Mouse (Mus musculus) intestine, embryonic 14.5 days (tissue): Measurements from ENCODE around the gene Acoxl. TPM values are rescaled to one million over a fixed set of nuclear protein-coding genes. Genes with fewer than 3 reads are reported as not detected.

Source experiments
- ATAC-seq: fragments of 200-750 bp; cut with Nextera tagmentation; replicated peaks from 2 replicates; pipeline ENCODE4 v1.8.0; 2017; ENCODE audit warnings: low read depth, moderate number of reproducible peaks, moderate TSS enrichment, moderate library complexity; ENCODE audit not compliant: low FRiP score, low TSS enrichment
- DNase-seq: peaks from one replicate; pipeline ENCODE4 v3.0.0-alpha.2; 2018; ENCODE audit warnings: low spot score
- H3K27ac ChIP-seq: fragments of 300-500 bp; sonication (generic); 2 replicates; pipeline ENCODE4 v1.5.1; 2014; ENCODE audit warnings: low read depth, mild to moderate bottlenecking, control low read depth
- H3K27me3 ChIP-seq: fragments of 300-500 bp; sonication (generic); replicated peaks from 2 replicates; pipeline ENCODE4 v1.6.1; 2014; ENCODE audit warnings: low read length, control low read depth; ENCODE audit not compliant: control insufficient read depth, insufficient read depth
- H3K36me3 ChIP-seq: fragments of 300-500 bp; sonication (generic); 2 replicates; pipeline ENCODE4 v1.6.1; 2014; ENCODE audit warnings: low read length, control low read depth; ENCODE audit not compliant: control insufficient read depth, insufficient read depth
- H3K4me1 ChIP-seq: fragments of 300-500 bp; sonication (generic); replicated peaks from 2 replicates; pipeline ENCODE4 v1.6.1; 2014; ENCODE audit warnings: low read length, control low read depth, mixed read lengths; ENCODE audit not compliant: control insufficient read depth, insufficient read depth
- H3K4me2 ChIP-seq: fragments of 300-500 bp; sonication (generic); 2 replicates; pipeline ENCODE4 v1.6.1; 2014; ENCODE audit warnings: low read length
- H3K4me3 ChIP-seq: fragments of 300-500 bp; sonication (generic); 2 replicates; pipeline ENCODE4 v1.5.1; 2014; ENCODE audit warnings: low read depth, low read length, control low read depth, mixed read lengths
- H3K9ac ChIP-seq: fragments of 300-500 bp; sonication (generic); 2 replicates; pipeline ENCODE4 v1.6.1; 2014; ENCODE audit warnings: mild to moderate bottlenecking, low read length
- H3K9me3 ChIP-seq: fragments of 300-500 bp; sonication (generic); 2 replicates; pipeline ENCODE4 v1.6.1; 2016; ENCODE audit warnings: low read length, control low read depth; ENCODE audit not compliant: control insufficient read depth
- WGBS: fragments of 180-500 bp; shearing (Covaris S2); extraction: QIAGEN DNeasy Blood & Tissue Kit; methylation state at CpG from one replicate; pipeline ENCODE4 v1.1.7; 2014; 5-methylcytosine and 5-hydroxymethylcytosine counted together
- polyA plus RNA-seq: library from polyadenylated mRNA; unstranded; fragments of >200 nt; fragmentation: Nextera tagmentation; extraction: Ambion mirVana; gene quantifications from 2 replicates; pipeline ENCODE4 v1.2.1, GENCODE M21; 2014

Acoxl gene
- polyA plus RNA-seq, 1 experiment from 2014 or later: 0.19 TPM

DNA sequence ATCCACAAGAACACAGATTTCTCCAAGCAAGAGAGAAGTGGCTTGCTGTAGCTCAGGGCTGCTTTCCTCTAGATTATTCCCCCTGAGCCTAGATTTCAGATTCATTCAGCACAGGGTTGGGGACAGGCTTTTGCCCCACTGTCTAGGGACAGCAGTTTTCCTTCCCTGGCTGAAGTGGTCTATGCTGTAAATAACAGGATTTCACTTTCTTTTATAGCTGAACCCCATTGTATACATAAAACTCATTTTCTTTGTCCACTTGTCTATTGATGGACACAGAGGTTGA lies 182.2 kb downstream of the Acoxl start:
- Histone ChIP-seq H3K9me3 (no peaks in the 10 kb centered on the region), H3K27ac (no peak overlapping the region), H3K9ac (no peak overlapping the region), H3K36me3 (no peaks in the 10 kb centered on the region), H3K4me1 (no peaks in the 10 kb centered on the region), H3K4me2 (no peak overlapping the region), H3K4me3 (no peak overlapping the region), H3K27me3 (0 out of 2 replicates have a peak, but pooled peaks cover 5% of the 10 kb centered on the region)
- ATAC-seq (no peak), DNase-seq (no peak)

DNA sequence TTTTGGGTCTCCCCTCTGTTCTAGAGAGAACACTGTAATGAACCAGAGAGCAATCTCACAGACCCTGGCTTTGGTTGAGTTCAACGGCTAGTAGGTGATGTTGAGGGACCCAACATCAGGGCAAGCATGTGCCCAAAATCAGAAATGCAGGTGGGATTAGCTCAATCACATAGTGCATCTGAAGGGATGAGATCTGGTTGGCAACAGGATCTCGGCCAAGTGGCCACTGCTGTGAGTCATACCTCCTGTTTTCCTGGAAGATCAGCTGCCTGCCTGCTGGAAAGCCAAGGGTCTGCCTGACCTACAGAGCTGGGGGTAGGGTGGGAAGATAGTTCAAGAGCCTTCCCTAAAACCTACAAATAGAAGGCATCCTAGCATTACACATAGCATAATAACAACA lies 185.2 kb downstream of the Acoxl start:
- Histone ChIP-seq H3K4me3 (no peak overlapping the region), H3K36me3 (no peaks in the 10 kb centered on the region), H3K4me2 (no peak overlapping the region), H3K27ac (no peak overlapping the region), H3K27me3 (0 out of 2 replicates have a peak, but pooled peaks cover 5% of the 10 kb centered on the region), H3K9me3 (no peaks in the 10 kb centered on the region), H3K4me1 (no peaks in the 10 kb centered on the region), H3K9ac (no peak overlapping the region)
- 88% methylated on average over 2 of the region's 2 CpGs for WGBS
- DNase-seq (no peak), ATAC-seq (no peak)

DNA sequence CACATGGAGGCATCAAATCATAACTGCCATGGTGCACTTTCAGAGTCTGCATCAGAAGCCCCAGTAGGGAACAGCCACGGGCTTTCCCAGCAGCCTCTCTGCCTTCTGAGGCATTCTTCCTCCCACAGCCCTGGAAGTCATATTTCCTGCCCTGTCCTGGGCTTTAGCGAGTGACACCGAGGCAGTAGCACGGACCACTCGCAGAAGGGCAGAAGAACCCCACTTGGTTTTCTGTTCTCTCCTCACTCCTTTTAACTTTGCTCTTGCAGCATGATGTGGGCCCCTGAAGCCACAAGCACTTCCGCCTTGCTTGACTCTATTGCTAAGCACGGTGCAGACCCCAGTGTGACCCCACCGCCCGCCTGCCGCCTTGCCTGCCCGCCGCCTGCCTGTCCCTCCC lies 189.0 kb downstream of the Acoxl start:
- ATAC-seq: no peak
- 74% methylated on average over 12 of the region's 12 CpGs for WGBS
- no peak overlapping the region for H3K4me3 ChIP-seq
- no peaks in the 10 kb centered on the region for H3K9me3 ChIP-seq
- no peaks in the 10 kb centered on the region for H3K36me3 ChIP-seq
- H3K27me3 ChIP-seq: no peaks in the 10 kb centered on the region
- no peak overlapping the region for H3K9ac ChIP-seq
- H3K27ac ChIP-seq: no peak overlapping the region
- DNase-seq: no peak
- H3K4me2 ChIP-seq: no peak overlapping the region
- no peaks in the 10 kb centered on the region for H3K4me1 ChIP-seq

DNA sequence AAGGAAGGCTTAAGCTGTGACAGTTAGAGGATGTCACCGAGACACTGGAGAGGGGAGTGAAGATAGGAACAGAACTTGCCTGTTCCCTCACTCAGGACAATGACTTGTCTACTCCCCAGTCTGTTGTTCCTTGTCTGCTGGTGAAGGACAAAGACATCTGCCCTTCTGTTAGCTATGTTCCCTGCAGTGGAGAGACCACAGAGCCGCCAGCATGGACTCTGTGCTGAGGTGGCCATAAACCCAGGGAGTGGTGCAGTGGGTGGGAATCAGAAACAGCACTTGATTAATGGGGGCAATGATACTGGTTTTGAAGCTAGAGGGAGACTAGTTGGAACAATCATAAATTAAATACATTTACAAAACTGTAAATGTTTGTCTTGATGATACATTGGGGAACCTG lies 191.3 kb downstream of the Acoxl start:
- no peak for ATAC-seq
- Histone ChIP-seq H3K4me1 (no peaks in the 10 kb centered on the region), H3K36me3 (no peaks in the 10 kb centered on the region), H3K9me3 (no peaks in the 10 kb centered on the region), H3K9ac (no peak overlapping the region), H3K27ac (no peak overlapping the region), H3K27me3 (no peaks in the 10 kb centered on the region), H3K4me3 (no peak overlapping the region), H3K4me2 (no peak overlapping the region)
- 58% methylated on average over 2 of the region's 2 CpGs for WGBS
- no peak for DNase-seq

GRCm38 (mm10) chr2:128032111-128032510 lies 193.4 kb downstream of the Acoxl start:
- Histone ChIP-seq H3K27me3 (no peaks in the 10 kb centered on the region), H3K4me2 (no peak overlapping the region), H3K4me3 (no peak overlapping the region), H3K36me3 (no peaks in the 10 kb centered on the region), H3K9ac (no peak overlapping the region), H3K4me1 (no peaks in the 10 kb centered on the region), H3K27ac (no peak overlapping the region), H3K9me3 (no peaks in the 10 kb centered on the region)
- DNase-seq: no peak
- 25% methylated on average over 4 of the region's 4 CpGs for WGBS
- no peak for ATAC-seq

DNA sequence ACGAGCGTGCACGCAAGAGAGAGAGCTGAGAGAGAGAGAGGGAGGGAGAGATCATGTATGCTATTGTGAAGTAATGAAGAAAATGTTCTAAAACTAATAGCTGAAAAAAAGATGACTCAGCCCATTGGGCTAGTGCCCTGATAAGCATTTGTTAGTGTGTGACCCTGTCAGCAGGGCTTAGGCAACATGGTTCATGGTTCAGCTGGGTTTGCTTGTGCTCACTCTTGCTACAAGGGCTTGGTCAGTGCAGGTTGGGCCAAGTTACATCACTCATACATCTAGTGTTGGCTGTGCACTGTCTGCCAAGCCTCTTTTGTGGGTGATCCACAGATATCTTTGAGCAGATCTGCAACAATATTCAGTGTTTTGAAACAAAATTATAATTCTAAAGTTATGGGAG lies 194.8 kb downstream of the Acoxl start:
- H3K4me3 ChIP-seq: no peak overlapping the region
- no peaks in the 10 kb centered on the region for H3K9me3 ChIP-seq
- no peak overlapping the region for H3K9ac ChIP-seq
- ATAC-seq (no peak), DNase-seq (no peak)
- no peaks in the 10 kb centered on the region for H3K36me3 ChIP-seq
- no peak overlapping the region for H3K27ac ChIP-seq
- WGBS: 72% methylated on average over 3 of the region's 3 CpGs
- H3K27me3 ChIP-seq: no peaks in the 10 kb centered on the region
- H3K4me1 ChIP-seq: no peaks in the 10 kb centered on the region
- H3K4me2 ChIP-seq: no peak overlapping the region

GRCm38 (mm10) chr2:128034066-128034665 lies 195.5 kb downstream of the Acoxl start:
- Histone ChIP-seq H3K4me1 (no peaks in the 10 kb centered on the region), H3K36me3 (no peaks in the 10 kb centered on the region), H3K9ac (no peak overlapping the region), H3K27ac (no peak overlapping the region), H3K9me3 (no peaks in the 10 kb centered on the region), H3K4me3 (no peak overlapping the region), H3K27me3 (no peaks in the 10 kb centered on the region), H3K4me2 (no peak overlapping the region)
- DNase-seq (no peak), ATAC-seq (no peak)
- 91% methylated on average over 9 of the region's 9 CpGs for whole genome bisulfite sequencing

DNA sequence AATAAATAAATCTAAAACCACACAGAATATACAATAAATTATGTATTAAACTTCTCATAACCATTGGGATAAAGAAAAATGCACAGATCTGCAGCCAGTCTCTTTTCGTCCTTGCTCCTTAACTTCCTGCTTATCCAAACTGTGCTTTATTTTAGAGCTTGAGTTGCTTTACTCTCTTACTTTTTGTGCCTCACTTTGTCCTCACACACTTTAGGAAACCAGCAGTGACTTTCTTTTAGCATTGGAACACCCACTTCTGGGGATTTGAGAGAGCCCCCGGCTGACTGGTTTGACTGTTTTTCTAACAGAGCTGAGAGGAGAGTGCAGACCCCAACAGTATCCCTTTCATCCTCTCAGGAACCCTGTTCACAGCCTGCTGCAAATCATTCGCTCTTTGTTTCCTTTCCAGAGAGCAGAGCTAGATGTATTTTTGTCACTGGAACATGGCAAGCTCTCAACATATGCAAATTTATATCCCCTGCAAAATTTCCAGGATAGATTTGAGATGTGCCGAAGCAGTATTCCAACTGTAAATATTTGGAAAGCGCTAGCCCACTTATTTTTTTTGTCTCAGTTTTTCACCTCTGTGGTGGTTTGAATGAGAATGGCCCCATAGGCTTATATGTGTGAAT lies 199.7 kb downstream of the Acoxl start:
- H3K4me1 ChIP-seq: no peaks in the 10 kb centered on the region
- no peak overlapping the region for H3K4me2 ChIP-seq
- no peak overlapping the region for H3K4me3 ChIP-seq
- 66% methylated on average over 5 of the region's 5 CpGs for WGBS
- H3K9ac ChIP-seq: no peak overlapping the region
- H3K27me3 ChIP-seq: no peaks in the 10 kb centered on the region
- no peak overlapping the region for H3K27ac ChIP-seq
- ATAC-seq (no peak), DNase-seq (no peak)
- H3K36me3 ChIP-seq: no peaks in the 10 kb centered on the region
- H3K9me3 ChIP-seq: no peaks in the 10 kb centered on the region

- 68% methylated on average over 12 of the region's 12 CpGs for WGBS
Observed at GRCm38 (mm10) chr2:128041066-128041750, 202.5 kb downstream of the Acoxl start.

More at GRCm38 (mm10) chr2:128041066-128041750, 202.5 kb downstream of the Acoxl start:
- H3K27me3 ChIP-seq: no peaks in the 10 kb centered on the region
- DNase-seq: no peak
- H3K9me3 ChIP-seq: no peaks in the 10 kb centered on the region; the same call in 1 of the 2 replicates
- no peak overlapping the region for H3K4me3 ChIP-seq
- no peak for ATAC-seq
- H3K4me2 ChIP-seq: no peak overlapping the region
- H3K36me3 ChIP-seq: no peaks in the 10 kb centered on the region
- H3K9ac ChIP-seq: no peak overlapping the region
- H3K27ac ChIP-seq: no peak overlapping the region
- H3K4me1 ChIP-seq: no peaks in the 10 kb centered on the region
